Mouse (Mus musculus): ENCODE data around the gene Fbxl21.

Fbxl21 gene

GRCm38 (mm10) chr13:56581512-56581911 is 59.2 kb downstream of the Fbxl21 start:
- no peak for DNase-seq (ENCODE audit: low spot score in 2 of 2)

DNA sequence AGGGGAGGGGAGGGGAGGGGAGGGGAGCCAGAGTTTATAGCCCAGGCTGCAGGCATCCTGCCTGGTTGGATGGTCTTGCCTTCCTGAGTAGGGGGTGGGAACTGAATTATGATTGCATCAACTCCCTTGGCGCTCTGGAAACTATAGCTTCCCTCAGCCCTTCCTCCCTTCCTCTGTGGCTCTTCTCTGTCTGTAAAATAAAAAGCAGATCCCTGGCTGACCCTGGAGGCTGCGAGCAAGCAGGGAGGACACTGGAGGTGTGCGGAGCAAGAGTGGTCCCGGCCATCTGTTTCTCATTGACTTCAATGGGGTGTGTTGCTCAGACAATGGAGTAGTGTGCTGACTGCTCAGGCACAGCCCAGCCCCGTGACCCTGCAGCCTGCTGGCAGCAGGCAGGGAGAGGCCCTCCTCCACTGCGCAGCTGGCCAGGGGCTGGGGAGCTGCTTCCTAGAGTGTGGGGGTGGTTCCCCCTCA is 59.7 kb downstream of the Fbxl21 start:
- no peak for DNase-seq (ENCODE audit: low spot score in 2 of 2)

- no peak for DNase-seq (ENCODE audit: low spot score in 2 of 2)
Observed at GRCm38 (mm10) chr13:56582720-56583119, 60.4 kb downstream of the Fbxl21 start.

GRCm38 (mm10) chr13:56586046-56586445 is 63.8 kb downstream of the Fbxl21 start:
- no peak for DNase-seq (ENCODE audit: low spot score in 2 of 2)
